Mouse (Mus musculus): ENCODE data around the gene Atp5s. TPM values are rescaled to one million over a fixed set of nuclear protein-coding genes. Genes with fewer than 3 reads are reported as not detected.

The Atp5s gene
- polyA plus RNA-seq, 1 experiment from 2014 or later, result 25.1 TPM

DNA sequence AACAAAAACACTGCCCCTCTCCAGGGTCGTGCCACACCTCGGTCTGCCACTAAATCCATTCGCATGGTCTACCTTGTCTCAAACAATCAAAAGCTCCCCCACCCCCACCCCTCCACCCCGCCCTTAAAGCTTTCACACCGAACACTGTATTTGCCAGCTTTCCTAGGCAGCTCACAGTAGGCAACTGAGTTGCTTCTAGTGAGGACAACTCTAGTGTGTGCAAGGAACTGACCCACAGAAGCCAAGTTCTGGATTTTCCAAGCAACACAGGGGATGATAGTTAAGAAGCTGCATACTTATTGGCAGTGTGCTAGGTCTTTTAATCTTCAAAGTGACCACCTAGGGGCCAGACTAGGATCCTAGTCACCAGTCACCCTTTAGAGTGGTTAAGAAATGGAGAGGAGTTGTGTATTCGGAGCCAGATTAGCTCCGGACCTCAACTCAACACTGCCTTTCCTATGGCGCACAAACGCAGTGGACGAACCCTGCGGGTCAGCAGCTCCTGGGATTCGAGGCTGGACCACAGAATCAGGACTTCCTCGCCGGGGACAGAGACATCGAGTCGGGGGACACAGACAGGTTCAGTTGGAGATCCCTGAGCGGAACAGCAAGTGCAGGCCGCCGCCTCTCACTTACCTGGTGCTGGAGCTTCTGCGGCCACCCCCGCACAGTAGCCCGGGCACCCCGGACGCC, 586 bp upstream of the Atp5s start:
- 0 out of 2 replicates have a peak, but pooled peaks cover 8% of the 10 kb centered on the region for H3K9me3 ChIP-seq (replicated peaks; ENCODE audit: control insufficient read depth, low read length)
- ATAC-seq (ENCODE audit: insufficient read depth, low FRiP score), result no peak
- H3K4me3 ChIP-seq (replicated peaks; ENCODE audit: low read length), result peak overlapping the region; percentile 82
- H3K27ac ChIP-seq (ENCODE audit: low read length), result peak overlapping the region; percentile 12; the same call in 1 of the 2 replicates
- H3K9ac ChIP-seq (ENCODE audit: low read length), result peak overlapping the region; percentile 81
- WGBS, result 2% methylated on average over 24 of the region's 24 CpGs
- no peaks in the 10 kb centered on the region for H3K27me3 ChIP-seq (ENCODE audit: control insufficient read depth, insufficient read depth, low read length)
- H3K36me3 ChIP-seq (ENCODE audit: control insufficient read depth, insufficient read depth, low read length), result peaks cover 14% of the 10 kb centered on the region; the same call in 1 of the 2 replicates
- H3K4me1 ChIP-seq (ENCODE audit: control insufficient read depth, insufficient read depth, low read length), result peaks cover 12% of the 10 kb centered on the region; the same call in 1 of the 2 replicates
- H3K4me2 ChIP-seq (ENCODE audit: low read depth, low read length), result peak overlapping the region; percentile 67

DNA sequence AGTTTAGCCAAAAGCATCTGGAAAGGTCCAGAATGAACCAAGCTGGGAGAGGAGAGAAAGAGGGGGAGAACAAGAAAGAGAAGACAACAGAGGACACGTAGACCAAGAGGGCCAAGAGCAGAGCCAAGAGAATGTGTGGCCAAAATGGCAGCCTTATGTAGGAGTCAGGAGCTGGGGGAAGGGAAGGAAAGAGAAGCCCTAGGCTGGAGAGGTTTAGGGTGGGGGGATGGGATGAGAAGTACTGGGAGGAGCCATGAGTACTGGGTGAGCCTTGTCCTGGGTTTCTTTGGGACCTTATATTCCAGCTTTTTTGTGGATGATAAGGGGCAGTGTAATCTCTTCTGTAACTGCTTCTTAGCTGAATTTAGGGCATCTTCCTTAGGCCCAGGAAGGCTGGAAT, 4.5 kb downstream of the Atp5s start:
- H3K9me3 ChIP-seq (replicated peaks; ENCODE audit: control insufficient read depth, low read length), result no peaks in the 10 kb centered on the region
- no peaks in the 10 kb centered on the region for H3K36me3 ChIP-seq (ENCODE audit: control insufficient read depth, insufficient read depth, low read length)
- WGBS, result 85% methylated on average over 1 of the region's 1 CpGs
- ATAC-seq (ENCODE audit: insufficient read depth, low FRiP score), result no peak
- H3K4me3 ChIP-seq (replicated peaks; ENCODE audit: low read length), result no peak overlapping the region
- H3K4me1 ChIP-seq (ENCODE audit: control insufficient read depth, insufficient read depth, low read length), result peaks cover 4% of the 10 kb centered on the region; the same call in 1 of the 2 replicates
- no peak overlapping the region for H3K27ac ChIP-seq (ENCODE audit: low read length)
- H3K9ac ChIP-seq (ENCODE audit: low read length), result no peak overlapping the region
- H3K4me2 ChIP-seq (ENCODE audit: low read depth, low read length), result no peak overlapping the region
- H3K27me3 ChIP-seq (ENCODE audit: control insufficient read depth, insufficient read depth, low read length), result no peaks in the 10 kb centered on the region

DNA sequence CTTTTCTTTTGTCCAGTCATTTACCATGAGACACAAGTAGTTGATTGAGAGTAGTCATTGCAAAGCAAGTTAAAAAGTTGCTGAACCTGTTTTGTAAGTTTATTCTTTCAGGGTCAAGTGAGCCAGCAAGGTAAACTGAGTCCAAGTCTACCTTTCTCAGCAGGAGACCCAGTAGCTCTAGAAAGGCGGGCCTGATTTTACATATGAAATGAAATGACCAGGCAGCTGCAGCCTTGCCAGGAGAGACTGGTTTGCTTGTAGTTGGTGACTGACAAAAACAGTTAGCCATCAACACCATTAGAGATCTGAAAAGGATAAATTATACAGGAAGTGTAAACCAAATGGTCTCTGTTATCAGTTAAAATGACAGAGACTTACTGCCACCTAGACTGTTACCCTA, 5.6 kb downstream of the Atp5s start:
- H3K9me3 ChIP-seq (replicated peaks; ENCODE audit: control insufficient read depth, low read length), result no peaks in the 10 kb centered on the region
- H3K9ac ChIP-seq (ENCODE audit: low read length), result no peak overlapping the region
- H3K4me1 ChIP-seq (ENCODE audit: control insufficient read depth, insufficient read depth, low read length), result peaks cover 3% of the 10 kb centered on the region; the same call in 1 of the 2 replicates
- 91% methylated on average over 1 of the region's 1 CpGs for WGBS
- H3K27me3 ChIP-seq (ENCODE audit: control insufficient read depth, insufficient read depth, low read length), result no peaks in the 10 kb centered on the region
- no peaks in the 10 kb centered on the region for H3K36me3 ChIP-seq (ENCODE audit: control insufficient read depth, insufficient read depth, low read length)
- ATAC-seq (ENCODE audit: insufficient read depth, low FRiP score), result no peak
- H3K27ac ChIP-seq (ENCODE audit: low read length), result no peak overlapping the region
- no peak overlapping the region for H3K4me2 ChIP-seq (ENCODE audit: low read depth, low read length)
- H3K4me3 ChIP-seq (replicated peaks; ENCODE audit: low read length), result no peak overlapping the region

DNA sequence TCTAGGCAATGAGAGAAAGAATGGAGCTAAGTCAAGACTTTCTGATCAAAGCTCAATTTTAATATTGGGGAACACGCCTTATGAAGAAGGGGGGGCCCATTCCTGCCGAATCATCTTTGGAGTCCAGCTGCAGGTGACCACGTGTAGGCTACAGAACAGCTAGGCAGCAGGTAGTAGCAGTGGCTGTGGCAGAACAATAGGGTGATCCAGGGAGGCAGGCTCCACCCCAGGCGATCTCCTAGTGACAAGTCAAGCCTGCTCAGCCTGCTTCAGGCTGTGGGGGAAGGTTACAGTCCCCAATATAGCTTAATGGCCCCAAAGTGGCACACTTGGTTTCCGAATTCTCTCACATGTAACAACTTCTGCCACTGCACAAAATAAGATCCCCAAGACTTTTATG, 7.5 kb downstream of the Atp5s start:
- no peak overlapping the region for H3K4me2 ChIP-seq (ENCODE audit: low read depth, low read length)
- H3K27ac ChIP-seq (ENCODE audit: low read length), result no peak overlapping the region
- H3K36me3 ChIP-seq (ENCODE audit: control insufficient read depth, insufficient read depth, low read length), result no peaks in the 10 kb centered on the region
- H3K4me3 ChIP-seq (replicated peaks; ENCODE audit: low read length), result no peak overlapping the region
- 44% methylated on average over 5 of the region's 5 CpGs for WGBS
- H3K4me1 ChIP-seq (ENCODE audit: control insufficient read depth, insufficient read depth, low read length), result no peaks in the 10 kb centered on the region
- no peaks in the 10 kb centered on the region for H3K27me3 ChIP-seq (ENCODE audit: control insufficient read depth, insufficient read depth, low read length)
- no peak overlapping the region for H3K9ac ChIP-seq (ENCODE audit: low read length)
- H3K9me3 ChIP-seq (replicated peaks; ENCODE audit: control insufficient read depth, low read length), result no peaks in the 10 kb centered on the region
- ATAC-seq (ENCODE audit: insufficient read depth, low FRiP score), result no peak

DNA sequence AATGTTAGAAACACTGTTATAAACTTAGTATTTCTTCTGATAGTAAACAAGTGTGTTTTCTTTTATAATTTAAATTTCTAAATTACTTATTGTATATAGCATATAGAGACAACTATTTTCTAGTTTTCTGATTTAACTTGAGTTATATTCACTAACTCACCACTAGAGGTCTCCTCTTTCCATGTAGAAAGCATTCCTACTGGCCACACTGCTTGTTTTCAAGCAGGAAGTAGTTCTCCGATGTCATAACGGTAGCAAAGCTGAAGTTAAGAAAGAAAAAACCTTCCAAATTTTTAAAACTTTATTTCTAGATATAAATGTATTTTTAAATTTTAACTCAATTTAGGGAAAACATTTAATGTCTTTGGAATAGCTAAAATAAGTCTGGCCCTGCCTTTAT, 8.8 kb downstream of the Atp5s start:
- no peaks in the 10 kb centered on the region for H3K27me3 ChIP-seq (ENCODE audit: control insufficient read depth, insufficient read depth, low read length)
- no peak overlapping the region for H3K4me3 ChIP-seq (replicated peaks; ENCODE audit: low read length)
- no peaks in the 10 kb centered on the region for H3K9me3 ChIP-seq (replicated peaks; ENCODE audit: control insufficient read depth, low read length)
- no peak overlapping the region for H3K9ac ChIP-seq (ENCODE audit: low read length)
- no peaks in the 10 kb centered on the region for H3K4me1 ChIP-seq (ENCODE audit: control insufficient read depth, insufficient read depth, low read length)
- H3K36me3 ChIP-seq (ENCODE audit: control insufficient read depth, insufficient read depth, low read length), result no peaks in the 10 kb centered on the region
- no peak overlapping the region for H3K27ac ChIP-seq (ENCODE audit: low read length)
- WGBS, result 7% methylated on average over 2 of the region's 2 CpGs
- no peak overlapping the region for H3K4me2 ChIP-seq (ENCODE audit: low read depth, low read length)
- ATAC-seq (ENCODE audit: insufficient read depth, low FRiP score), result no peak

DNA sequence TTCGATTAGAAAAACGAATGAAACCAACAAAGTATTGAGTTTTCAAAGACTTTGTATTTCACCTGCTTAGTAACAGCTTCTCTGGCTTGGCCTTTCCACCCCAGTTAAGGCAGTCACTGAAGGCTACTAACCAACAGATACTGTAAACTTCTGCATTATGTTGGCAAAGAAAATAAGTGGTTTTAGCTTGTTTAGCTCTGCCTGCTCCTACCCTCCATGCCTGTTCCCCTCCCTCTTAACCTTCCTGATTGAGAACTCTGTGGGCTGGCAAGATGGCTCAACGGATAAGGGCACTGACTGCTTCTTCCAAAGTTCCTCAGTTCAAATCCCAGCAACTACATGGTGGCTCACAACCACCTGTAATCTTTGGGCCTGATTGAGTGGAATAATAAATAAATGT, 9.2 kb downstream of the Atp5s start:
- WGBS, result 65% methylated on average over 3 of the region's 3 CpGs
- no peak for ATAC-seq (ENCODE audit: insufficient read depth, low FRiP score)

DNA sequence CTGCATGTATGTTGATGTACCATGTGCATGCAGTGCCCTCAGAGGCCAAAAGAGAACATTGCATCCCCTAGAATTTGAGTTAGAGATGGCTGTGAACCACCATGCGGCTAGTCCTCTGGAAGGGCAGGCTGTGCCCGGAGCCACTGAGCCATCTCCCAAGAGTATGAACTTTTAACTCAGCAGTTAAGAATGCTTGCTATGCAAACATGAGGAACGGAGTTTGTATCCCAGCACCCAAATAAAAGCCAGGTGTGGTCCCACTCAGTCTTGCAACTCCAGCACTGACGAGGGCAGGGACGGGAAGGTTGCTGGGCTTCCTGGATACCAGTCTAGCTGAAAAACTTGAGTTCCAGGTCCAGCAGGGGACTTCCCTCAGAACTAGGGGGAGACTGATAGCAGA, 17.2 kb downstream of the Atp5s start:
- Histone ChIP-seq H3K9me3 (replicated peaks; ENCODE audit: control insufficient read depth, low read length) (no peaks in the 10 kb centered on the region), H3K36me3 (ENCODE audit: control insufficient read depth, insufficient read depth, low read length) (no peaks in the 10 kb centered on the region), H3K9ac (ENCODE audit: low read length) (no peak overlapping the region), H3K27ac (ENCODE audit: low read length) (no peak overlapping the region), H3K4me1 (ENCODE audit: control insufficient read depth, insufficient read depth, low read length) (no peaks in the 10 kb centered on the region), H3K4me2 (ENCODE audit: low read depth, low read length) (no peak overlapping the region), H3K4me3 (replicated peaks; ENCODE audit: low read length) (no peak overlapping the region), H3K27me3 (ENCODE audit: control insufficient read depth, insufficient read depth, low read length) (no peaks in the 10 kb centered on the region)
- no peak for ATAC-seq (ENCODE audit: insufficient read depth, low FRiP score)
- WGBS, result 77% methylated on average over 5 of the region's 5 CpGs

More for the DNA sequence above, 9.2 kb downstream of the Atp5s start:
- Histone ChIP-seq H3K9ac (ENCODE audit: low read length) (no peak overlapping the region), H3K27me3 (ENCODE audit: control insufficient read depth, insufficient read depth, low read length) (no peaks in the 10 kb centered on the region), H3K9me3 (replicated peaks; ENCODE audit: control insufficient read depth, low read length) (no peaks in the 10 kb centered on the region), H3K4me3 (replicated peaks; ENCODE audit: low read length) (no peak overlapping the region), H3K27ac (ENCODE audit: low read length) (no peak overlapping the region), H3K36me3 (ENCODE audit: control insufficient read depth, insufficient read depth, low read length) (no peaks in the 10 kb centered on the region), H3K4me1 (ENCODE audit: control insufficient read depth, insufficient read depth, low read length) (no peaks in the 10 kb centered on the region), H3K4me2 (ENCODE audit: low read depth, low read length) (no peak overlapping the region)

DNA sequence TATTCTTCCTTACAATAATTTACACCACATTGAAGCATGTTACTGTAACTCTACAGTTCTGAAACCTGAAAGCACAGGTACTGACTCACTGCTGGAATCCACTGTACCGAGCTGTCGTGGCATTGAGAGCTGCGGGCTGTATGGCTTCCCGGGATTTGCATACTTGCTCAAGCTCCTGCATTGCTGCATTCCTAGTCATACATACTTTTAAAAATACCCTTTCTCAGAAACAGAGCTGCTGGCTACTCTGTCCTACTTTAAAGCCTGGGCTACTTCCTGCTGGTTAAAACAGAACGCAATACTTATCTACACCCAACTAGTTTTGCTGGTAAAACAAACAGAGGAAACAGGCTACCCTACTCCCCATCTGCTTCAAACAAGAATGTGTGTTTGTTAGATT, 19.4 kb downstream of the Atp5s start:
- no peak for ATAC-seq (ENCODE audit: insufficient read depth, low FRiP score)
- no peaks in the 10 kb centered on the region for H3K36me3 ChIP-seq (ENCODE audit: control insufficient read depth, insufficient read depth, low read length)
- H3K27me3 ChIP-seq (ENCODE audit: control insufficient read depth, insufficient read depth, low read length), result no peaks in the 10 kb centered on the region
- H3K27ac ChIP-seq (ENCODE audit: low read length), result no peak overlapping the region
- no peak overlapping the region for H3K4me3 ChIP-seq (replicated peaks; ENCODE audit: low read length)
- no peak overlapping the region for H3K9ac ChIP-seq (ENCODE audit: low read length)
- H3K4me2 ChIP-seq (ENCODE audit: low read depth, low read length), result no peak overlapping the region
- no peaks in the 10 kb centered on the region for H3K4me1 ChIP-seq (ENCODE audit: control insufficient read depth, insufficient read depth, low read length)
- no peaks in the 10 kb centered on the region for H3K9me3 ChIP-seq (replicated peaks; ENCODE audit: control insufficient read depth, low read length)
- 73% methylated on average over 5 of the region's 5 CpGs for WGBS

DNA sequence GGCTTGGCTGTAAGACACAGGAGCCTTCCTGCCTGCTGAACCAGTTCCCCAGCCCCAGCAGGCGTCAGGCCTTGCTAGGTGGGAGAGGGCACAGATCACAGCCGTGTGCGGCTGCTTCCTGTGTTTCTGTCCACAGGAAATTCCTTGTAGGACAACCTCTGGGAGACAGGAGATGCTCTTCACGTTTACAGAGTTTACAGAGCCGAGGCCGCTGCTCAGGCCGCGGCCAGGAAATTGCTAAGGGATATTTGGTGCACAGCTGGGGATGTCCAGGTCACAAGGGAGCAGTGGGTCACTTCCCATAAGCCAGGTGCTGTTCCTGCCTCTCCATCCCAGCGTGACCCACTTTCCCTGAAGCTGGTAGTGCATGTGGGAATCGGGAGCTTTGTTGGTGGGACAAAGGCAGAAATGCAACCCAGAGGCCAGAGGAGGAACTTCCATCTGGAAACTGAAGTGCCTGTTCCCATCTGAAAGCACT, 27.2 kb downstream of the Atp5s start:
- H3K36me3 ChIP-seq (ENCODE audit: control insufficient read depth, insufficient read depth, low read length), result no peaks in the 10 kb centered on the region
- no peak overlapping the region for H3K4me2 ChIP-seq (ENCODE audit: low read depth, low read length)
- H3K27ac ChIP-seq (ENCODE audit: low read length), result no peak overlapping the region
- no peak overlapping the region for H3K4me3 ChIP-seq (replicated peaks; ENCODE audit: low read length)
- no peaks in the 10 kb centered on the region for H3K9me3 ChIP-seq (replicated peaks; ENCODE audit: control insufficient read depth, low read length)
- peak; percentile 78 for ATAC-seq (ENCODE audit: insufficient read depth, low FRiP score)
- H3K27me3 ChIP-seq (ENCODE audit: control insufficient read depth, insufficient read depth, low read length), result no peaks in the 10 kb centered on the region
- WGBS, result 26% methylated on average over 10 of the region's 10 CpGs
- H3K4me1 ChIP-seq (ENCODE audit: control insufficient read depth, insufficient read depth, low read length), result peaks cover 6% of the 10 kb centered on the region
- H3K9ac ChIP-seq (ENCODE audit: low read length), result no peak overlapping the region; the same call in 1 of the 2 replicates

Measured in stomach, embryonic 16.5 days (tissue).